Mouse (Mus musculus) heart, adult 18-20 months (tissue): ENCODE data around the gene Nfe2l2. TPM values are rescaled to one million over a fixed set of nuclear protein-coding genes. Genes with fewer than 3 reads are reported as not detected.

Experiments
- DNase-seq, 2 experiments: peaks; one replicate each; pipeline ENCODE4 v3.0.0; 2021 to 2022; ENCODE audit warnings: mixed read lengths in 1 of 2
- long read RNA-seq, 2 experiments: library from polyadenylated mRNA; stranded (forward); transcript quantifications; one replicate each; pipeline ENCODE4 v2.0.0; 2021
- total RNA-seq, 2 experiments: library from RNA; stranded (reverse); gene quantifications; 2 replicates each; pipeline ENCODE4 v1.2.3; 2021

The Nfe2l2 gene
- total RNA-seq = 10 to 100 TPM; 58.8 to 61.7 TPM
- long read RNA-seq, experiment 1, transcript Nfe2l2-201 (5 exons, 2,475 nt) = major isoform, 43 of 48 reads
- long read RNA-seq, experiment 1, partial matches to known transcripts = 1 of 48 reads
- long read RNA-seq, experiment 1, other reads (novel, unspliced or antisense) = 4 of 48 reads
- long read RNA-seq, experiment 2, transcript Nfe2l2-201 (5 exons, 2,475 nt) = major isoform, 19 of 25 reads
- long read RNA-seq, experiment 2, partial matches to known transcripts = 0 of 25 reads
- long read RNA-seq, experiment 2, other reads (novel, unspliced or antisense) = 5 of 25 reads

DNA sequence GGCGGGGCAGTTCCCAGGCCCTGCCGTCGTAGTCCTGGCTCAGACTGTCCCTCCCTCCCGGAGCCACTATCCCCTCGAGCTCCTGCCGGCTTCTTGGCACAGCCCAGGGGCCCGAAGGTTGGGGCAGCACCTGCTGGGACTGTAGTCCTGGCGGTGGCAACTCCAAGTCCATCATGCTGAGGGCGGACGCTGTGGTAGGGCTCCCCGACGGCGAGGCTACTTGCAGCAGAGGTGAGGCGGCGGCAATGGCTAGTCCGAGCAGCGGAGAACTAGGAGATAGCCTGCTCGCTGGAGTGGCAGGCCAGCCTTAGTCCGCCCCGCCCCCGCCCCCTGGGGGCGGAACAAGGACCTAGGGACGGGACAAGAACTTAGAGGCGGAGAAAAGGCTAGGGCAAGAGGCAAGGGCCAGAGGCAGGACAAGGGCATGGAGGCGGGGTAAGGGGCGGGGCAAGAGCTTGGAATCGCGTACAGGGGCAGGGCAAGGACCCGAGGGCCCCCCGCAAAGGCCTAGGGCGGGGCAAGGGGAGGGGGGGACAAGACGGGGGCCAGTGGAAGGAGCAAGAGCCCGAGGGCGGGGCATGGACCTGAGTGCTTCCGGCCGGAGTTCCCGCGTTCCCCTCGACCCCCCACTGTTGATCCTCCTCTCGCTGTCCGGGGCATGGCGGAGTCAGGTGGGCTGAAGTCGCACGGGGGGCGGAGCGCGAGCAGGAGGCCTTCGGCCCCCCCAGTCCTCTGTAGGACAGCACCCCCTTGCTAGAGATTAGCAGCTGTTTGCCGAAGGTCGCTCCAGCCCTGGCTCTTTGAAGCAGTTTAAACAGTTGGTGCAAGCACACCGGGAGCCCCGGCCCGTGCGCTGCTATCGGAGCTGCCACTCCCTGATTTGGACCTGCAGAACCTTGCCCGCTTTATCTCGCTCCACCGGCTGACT lies at the start of gene Nfe2l2:
Nfe2l2 (minus strand) TSS at position 408 of the 928 bp plus-strand sequence.
- peak; percentile 100 for DNase-seq

DNA sequence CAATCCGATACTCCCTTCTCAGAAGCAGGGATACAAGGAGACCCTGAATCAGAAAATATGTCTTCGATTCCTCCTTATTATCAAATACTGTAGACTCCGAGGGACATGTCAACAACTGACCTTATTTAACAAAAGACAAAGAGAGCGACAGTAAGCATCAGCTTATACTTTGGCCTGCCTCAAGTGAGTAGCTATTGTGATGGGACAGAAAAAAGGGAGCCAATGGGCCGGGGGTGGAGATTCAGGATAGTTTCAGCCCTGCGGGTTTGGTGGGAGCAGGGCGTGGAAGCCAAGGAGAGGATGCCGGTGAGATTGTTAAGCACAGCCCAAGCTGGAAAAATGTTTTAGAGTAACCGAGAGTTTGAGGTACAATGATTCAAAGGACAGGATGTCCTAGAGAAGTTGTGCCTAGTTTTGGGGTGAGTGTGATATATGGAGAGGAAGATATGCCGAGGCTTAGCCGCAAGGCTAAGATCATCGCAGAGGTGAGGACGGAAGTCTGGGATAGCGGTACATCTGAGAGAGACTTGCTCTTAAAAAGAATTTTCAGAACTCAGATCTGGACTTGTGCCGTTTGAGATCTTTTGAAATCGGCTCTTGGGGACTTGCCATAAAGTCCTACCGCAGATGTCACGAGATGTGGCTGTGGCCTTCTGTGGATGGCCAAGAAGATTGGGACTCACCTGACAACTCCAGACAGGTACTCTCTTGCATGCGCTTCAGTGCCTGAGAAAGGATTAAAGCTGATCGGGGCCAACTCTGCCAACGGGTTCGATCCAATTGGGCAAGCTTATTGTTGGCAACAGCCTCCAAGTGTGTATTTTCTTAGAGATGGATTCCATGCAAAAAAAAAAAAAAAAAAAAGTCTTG lies 48.1 kb upstream of the Nfe2l2 start:
- no peak for DNase-seq

DNA sequence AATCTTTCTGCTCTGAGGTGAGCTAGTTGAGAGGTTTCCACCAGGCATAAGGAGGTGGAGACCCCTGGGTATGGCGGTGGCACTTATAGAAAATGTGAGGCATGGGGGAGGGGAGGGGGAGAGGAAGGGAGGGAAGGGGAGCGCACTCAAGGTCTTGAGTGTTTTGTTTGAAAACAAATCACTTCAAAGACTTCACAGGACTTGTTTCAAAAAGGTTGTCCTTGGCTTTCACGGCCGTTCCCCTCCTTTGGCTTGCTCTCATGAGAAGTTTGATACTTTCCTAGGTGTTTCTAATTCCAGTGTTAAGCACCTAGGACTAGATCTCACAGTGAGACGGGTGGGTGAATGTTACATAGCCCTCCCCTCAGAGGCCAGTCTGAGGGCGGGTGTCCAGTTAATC lies 47.5 kb upstream of the Nfe2l2 start:
- no peak for DNase-seq

DNA sequence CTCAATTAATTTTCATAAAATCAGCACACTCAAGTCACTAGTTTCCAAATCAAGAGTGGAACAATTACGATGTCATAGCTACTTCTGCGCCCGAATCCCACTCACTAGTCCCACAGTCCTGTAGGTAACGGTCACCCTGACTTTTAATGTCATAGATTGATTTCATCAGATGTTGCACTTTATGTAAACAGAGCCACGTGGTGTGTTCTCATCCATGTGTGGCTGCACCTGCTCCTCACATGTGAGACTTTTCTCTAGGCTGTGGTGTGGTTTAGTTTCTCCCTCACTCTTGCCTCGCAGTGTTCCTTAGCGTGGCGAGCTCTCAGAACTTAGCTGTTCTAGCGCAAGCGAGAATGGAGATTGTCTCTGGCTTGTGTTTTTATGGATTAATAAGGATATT lies 46.4 kb upstream of the Nfe2l2 start:
- DNase-seq = no peak

DNA sequence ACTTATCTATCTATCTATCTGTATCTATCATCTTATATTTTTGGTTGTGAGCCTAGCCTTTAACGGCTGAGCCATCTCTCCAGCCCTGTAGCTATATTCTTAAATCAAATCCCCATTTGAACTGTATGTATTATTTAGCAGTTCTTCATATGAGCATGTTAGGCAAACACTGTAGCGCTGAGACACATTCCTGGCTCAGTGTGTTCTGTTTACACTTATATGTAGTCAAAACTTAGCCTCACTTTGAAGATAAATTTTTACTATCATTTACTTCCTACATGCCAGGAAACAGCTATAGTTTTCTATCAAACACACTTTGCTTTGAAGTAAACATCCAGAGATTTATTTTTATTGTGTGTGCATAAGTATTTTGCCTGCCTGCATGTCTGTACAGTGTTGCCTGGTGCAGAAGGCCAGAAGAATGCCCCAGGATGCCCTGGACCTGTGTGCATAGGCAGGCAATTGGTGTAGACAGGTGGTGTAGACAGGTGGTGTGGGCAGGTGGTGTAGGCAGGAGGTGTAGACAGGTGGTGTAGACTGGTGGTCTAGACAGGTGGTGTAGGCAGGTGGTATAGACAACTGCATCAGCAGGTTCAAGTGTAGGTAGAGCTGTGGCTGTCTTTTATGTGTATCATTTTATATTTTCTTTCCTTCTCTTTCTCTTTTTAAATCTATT lies 45.7 kb upstream of the Nfe2l2 start:
- DNase-seq = no peak

DNA sequence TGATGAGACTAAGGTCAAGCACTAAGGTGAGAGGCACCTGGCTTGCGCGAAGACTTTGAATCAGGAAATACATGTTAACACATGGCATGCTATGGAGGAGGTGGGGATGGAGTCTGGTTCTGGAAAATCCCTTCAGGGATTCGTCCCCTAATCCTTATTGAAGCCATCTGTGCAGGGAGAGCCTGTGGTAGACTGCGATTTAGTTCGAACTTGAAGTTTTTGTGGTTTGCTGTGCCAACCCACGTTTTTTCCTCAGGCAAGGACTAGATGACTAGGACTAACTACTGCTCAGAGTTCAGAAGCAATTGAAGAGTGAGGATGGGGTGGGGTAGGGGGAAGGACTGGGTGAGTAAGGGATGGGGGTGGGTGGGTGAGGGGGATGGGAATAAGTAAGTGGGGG lies 44.4 kb upstream of the Nfe2l2 start:
- no peak for DNase-seq

DNA sequence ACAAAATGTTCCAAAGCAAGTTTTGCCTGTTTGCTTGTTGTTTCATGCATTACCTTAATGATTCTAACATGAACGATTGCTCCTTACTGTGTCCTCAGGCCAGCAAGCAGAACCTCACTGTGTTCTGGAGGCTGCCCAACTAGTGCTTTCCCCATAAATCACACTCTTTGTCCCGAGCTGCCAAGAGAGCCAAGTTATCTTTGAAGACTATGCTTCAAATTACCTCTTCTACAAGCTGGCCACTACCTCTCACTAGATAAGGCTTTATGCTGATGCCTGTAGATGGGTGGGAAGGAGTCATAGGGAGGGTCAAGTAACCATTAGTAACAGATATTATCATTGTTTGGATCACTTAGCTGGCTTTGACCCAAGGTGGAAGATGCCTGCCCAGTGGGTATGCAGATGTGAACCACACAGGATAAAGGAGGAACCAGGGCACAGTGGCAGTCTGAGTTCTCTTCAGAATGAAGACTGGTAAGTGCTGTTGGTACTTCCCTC lies 32.6 kb upstream of the Nfe2l2 start:
- DNase-seq = peak; percentile 24 to 31

DNA sequence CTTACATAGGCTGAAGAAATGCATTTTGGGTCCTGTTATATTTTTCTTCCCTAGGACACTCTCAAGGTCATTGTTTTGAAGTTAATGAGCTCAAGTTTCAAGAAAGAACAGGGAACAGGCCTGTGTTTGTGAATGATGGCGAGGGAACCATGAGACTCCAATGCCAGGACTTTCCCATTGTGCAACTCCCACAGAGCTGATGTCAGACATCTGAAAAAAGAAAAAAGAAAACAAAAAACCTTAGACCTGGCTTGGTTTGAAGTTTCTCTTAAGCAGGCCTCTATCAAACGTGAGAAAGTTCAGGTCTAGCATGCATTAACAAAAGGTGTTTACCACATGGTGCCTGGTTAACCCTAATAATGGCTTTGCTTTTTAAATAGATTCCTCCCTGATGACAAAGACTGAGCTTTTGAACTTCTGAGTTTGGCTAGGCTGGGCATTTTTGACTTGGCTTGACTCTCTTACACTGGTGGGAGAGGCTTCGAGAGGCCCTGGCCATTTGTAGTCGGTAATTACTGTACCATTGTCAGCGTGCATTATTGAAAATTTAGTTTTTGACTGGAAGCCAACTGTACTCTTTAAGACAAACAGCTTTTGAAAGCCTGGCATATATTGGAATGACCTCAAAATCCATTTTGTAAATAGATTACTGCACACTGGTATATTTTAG lies 29.9 kb upstream of the Nfe2l2 start:
- DNase-seq = peak; percentile 28 to 37

DNA sequence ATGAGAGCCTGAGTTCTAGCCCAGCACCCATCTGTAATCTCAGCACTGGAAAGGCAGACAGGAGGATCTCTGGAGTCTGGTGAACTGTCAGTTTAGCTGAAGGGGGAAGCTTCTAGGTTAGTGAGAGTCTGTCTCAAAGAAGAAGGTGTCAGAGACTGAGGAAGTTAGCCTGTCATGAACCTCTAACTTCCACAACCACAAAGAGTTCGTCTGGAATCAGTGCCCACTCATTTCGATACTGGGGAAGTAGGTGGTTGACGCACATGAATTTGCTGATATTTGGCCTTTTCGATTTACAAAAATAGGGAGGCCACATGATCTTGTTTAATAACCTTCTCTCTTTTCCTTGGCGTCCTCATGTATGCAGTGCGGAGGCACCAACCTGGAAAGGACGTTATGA lies 28.7 kb upstream of the Nfe2l2 start:
- peak; percentile 26 to 52 for DNase-seq

DNA sequence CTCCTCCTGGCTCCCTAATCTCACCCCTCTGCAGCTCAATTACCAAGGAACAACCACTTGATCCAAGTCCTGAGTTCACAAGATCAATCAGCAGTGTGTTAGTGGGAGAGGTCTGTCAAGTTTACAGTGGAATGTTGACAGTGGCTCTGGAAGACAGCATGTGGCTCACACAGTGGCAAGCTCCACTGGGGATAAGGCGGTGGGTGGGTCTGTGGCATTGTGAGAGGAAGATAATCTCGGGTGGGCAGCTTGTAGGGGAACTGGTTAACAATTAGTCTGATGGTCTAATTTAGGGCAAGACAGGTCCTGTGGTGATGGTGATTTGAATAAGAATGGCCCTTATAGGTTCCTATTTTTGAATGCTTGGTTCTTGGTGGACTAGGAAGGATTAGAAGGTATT lies 27.5 kb upstream of the Nfe2l2 start:
- peak in 1 of 2 experiments; percentile 23 for DNase-seq

DNA sequence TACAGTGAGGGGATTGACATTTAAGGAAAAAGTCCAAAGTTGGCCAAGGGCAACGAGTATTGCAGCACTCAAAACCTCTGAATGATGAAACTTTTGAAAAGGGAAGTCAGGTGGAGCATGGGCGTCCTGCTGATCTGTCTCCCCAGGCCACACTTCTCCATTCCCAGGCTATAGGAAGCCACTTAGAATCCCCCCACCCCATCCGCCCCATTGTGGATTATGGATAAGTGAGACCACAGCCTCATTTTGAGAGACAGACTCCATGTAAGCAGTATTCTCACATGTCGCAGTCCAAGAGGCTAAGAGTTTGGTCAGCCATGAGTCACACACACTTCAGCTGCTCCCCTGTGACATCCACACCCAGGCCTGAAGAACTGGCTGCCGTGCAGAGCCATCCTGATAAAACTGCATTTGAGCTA lies 26.8 kb upstream of the Nfe2l2 start:
- peak; percentile 60 to 66 for DNase-seq

DNA sequence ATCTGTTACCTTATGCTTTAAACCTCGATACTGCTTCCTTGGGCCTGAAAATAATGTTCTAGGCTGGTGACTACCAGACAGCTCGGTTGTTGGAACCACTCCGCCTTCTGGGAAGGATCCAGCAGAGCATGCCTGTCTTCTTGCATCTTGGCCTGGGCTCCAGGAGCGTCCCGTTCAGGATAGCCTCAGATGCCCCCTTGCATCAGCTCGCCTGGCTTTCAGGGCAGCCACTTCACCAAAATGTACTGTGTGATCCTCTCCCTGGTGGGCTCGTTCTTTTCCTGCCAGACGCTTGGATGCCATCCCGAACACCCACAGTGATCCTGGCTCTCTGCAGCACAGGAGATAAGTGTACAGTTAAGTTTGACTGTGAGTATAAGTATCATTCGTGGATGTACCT lies 25.6 kb upstream of the Nfe2l2 start:
- DNase-seq = peak; percentile 76 to 80

DNA sequence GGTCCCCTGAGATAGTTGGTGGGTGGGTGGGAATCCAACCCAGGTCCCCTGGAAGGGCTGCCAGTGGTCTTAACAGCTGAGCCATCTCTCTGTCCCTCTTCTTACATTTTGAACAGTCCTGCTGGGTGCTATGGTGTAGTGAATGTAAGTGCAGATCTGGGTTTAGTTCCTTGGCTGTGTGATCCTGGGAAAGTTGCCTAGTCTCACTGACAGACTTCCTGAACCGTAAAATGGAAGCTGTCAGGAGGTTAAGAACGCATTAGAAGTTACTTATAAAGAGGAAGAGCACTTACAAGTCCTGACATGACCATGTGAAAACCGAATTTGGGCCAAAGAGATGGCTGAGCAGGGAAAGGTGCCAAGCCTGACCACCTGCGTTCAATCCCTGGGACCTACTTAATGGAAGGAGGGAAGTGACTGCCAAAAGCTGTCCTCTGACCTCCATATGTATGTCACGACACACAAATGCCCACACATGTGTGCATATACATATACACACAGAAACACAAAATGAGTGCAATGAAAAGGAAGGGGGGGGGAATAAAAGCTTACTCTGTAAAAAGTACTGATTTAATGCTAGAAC lies 20.5 kb upstream of the Nfe2l2 start:
- DNase-seq = no peak

DNA sequence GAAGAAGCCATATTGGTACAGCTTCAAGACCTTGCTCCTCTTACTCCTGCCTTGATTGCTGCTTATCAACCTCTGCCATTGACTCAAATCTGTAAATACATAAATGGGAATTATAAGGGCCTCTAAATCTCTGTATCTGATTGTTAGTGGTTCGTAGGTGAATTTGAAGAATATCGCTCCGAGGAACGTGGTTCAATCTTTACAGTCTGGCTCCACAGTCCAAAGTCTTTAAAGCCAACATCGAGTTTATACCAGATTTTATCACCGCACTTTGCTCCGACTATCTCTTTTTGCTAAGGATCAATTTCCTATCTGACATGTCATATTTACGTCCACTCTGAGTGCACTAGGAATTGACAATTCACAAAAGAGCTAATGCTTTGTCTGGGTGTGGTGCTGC lies 19.0 kb upstream of the Nfe2l2 start:
- DNase-seq = no peak

DNA sequence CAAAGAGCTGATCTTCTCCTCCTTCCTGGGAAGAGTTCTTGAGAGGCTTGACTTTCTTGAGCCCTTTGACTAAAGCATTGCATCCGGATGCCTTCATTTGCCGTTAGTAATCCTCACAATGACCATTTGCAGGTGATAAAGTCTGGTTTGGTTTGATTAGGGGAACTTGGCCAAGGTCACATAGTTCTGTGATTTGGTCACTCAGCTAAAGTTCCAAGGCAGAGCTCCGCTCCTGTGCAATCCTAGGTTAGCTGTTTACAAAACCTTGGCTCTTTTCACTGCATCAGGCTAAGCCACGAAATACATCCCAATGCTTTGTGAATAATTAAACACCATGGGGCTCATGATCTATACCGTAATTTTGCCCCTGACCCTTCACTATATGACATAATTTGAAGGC lies 18.5 kb upstream of the Nfe2l2 start:
- no peak for DNase-seq

DNA sequence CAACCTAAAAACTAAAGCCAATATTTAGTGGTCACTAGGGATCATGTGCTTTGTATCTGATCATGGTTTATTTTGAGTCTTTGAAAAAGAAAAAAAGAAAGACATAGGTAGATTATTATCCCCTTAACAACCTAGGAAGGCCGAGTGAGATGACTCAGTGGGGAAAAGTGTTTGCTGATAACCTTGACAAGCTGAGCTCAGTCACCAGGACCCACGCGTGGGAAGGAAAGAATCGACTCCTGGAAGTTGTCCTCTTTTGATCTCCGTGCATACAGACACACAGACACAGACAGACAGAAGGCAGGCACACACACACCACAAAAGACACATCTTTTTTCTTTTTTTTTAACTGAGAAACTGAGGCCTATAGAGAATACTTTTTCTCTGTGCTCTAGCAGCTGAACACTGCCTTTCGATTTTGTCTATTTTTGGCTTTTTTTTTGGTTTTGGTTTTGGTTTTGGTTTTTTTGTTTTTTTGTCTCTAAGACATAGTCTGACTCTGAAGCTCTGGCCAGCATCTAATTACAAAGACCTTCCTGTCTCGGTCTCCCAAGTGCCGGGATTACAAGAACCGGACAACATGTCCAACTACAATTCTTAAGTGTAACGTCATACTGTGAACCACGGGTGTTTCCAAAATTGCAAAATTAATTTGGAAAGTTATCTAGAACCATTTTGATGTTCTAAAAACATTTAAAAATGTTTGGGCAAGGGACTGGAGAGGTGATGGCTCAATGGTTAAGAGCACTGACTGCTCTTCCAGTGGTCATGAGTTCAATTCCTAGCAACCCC lies 16.0 kb upstream of the Nfe2l2 start:
- DNase-seq = no peak

DNA sequence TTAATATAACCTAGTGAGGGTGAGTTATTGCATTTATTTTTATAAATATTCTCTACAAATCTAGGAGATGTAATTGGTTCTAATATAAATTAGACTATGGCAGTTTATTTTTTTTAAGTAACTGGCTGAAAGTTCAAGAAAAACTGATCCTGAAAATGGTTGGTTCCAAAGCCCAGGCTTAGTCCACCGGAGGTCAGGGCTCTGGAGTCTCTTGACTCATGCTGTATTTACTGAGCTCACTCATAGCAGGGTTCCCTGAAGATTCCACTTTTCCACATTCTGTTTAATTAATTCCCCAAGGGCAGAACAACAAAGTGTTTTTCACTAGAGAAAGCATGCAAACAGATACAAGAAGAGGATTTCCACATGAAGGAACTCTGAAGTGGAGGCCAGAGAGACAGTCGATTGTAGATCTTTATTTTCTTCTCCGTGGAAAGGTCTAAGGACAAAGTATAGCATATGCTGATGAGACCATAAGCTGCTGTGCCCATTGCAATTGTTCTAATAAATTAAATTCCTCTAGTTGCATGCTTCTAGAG lies 15.0 kb upstream of the Nfe2l2 start:
- no peak for DNase-seq

DNA sequence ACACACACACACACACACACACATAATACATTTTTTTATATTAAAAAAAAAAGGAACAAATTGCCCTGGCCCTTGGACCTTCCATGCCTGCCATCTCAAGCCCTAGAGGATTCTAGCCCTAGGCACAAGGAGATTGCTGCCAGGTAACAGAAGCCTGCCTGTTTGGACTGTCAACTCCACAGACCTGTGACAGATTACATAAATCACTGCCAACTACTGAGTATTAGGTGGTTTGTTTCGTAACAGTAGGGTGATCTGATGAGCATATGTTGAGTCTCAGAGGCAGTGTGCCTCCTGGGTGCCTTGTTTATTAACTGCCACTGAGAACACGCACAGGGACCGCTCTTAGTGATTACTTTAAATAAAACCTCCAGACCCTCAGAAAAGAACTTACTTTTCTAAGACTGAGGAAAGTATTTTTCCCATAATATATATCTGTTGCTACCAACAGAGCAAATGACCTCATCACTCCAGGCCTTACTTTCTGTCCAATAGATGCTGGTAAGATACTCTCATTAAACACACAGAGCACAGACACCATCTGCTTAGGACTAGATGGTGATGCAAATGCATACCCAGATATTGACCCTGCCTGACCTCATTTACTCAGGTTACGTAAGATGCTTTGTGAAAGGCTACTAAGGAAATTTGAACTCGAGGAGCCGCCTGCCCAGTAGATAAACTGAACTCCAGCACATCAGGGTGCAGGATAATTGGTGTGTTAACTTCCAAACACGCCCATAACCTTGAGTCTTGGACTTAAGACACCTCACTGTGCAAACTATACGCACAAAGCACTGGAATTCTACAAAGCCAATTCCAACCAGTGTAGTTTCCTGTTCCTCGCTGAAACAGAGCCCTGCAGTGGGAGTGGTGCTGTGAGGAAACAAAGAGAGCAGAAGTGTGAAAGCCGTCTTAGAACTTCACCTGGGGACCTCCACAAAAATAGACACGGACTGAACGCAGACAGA lies 11.9 kb upstream of the Nfe2l2 start:
- no peak for DNase-seq
